Mouse (Mus musculus): ENCODE data around the gene Lrrc63. TPM values are rescaled to one million over a fixed set of nuclear protein-coding genes. Genes with fewer than 3 reads are reported as not detected.
A peak's percentile ranks its signal among the peaks of the same experiment; 100 is the strongest.
"Not testable (repeated sequence)": the region's sequence is repeated elsewhere in the genome, so short reads cannot be mapped to it uniquely, and the experiment has no call there.

The Lrrc63 gene
- total RNA-seq (2015) (0.09 and 0.11 TPM in 2 replicates), total RNA-seq (2017) (0.12 and 0.37 TPM in 2 replicates)

DNA sequence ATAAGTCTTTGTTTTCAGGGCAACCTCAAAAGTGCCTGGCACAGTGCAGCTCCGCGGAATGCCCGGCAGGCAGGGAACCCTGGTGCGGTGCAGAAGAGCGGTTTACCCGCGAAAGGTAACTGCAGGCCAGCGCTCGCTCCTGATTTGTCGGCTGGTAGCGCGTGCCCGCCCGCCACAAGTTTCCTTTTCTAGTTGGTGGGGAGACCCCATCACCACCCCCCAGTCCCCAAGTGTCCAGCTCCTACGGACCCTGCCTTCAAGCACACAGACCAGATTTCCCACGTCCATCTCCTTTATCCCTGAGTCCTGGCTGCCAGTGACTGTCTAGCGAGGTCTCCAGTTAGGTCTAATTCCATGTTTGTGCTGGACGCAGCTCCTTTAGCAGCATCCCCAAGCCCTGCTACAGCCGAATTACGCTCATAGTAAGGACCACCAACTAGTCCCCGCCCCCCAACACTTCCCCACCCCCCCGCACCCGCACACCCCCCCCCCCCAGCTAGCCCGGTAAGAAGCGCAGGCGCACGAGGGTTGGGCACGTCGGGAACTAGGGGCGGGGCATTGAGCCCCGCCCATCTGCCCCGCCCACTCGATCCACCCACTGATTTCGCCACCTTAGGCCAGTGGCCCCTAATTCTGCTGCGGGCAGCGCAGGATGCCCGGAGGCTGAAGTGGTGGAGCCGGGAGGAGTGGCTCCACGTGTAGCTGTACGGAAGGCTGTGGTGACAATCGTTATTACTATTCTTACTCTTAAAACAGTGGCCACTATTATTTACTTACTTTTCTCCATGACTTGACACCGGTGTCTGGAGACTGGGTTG, at the start of gene Lrrc63, which contains the start of gene Lcp1:
Gene Lrrc63 (minus strand): TSS at position 381 of the 818 bp plus-strand sequence.
Gene Lcp1 (plus strand): TSS at position 601 of the 818 bp plus-strand sequence.
- peak; percentile 98 for ATAC-seq (ENCODE audit: poor library complexity, severe bottlenecking)

DNA sequence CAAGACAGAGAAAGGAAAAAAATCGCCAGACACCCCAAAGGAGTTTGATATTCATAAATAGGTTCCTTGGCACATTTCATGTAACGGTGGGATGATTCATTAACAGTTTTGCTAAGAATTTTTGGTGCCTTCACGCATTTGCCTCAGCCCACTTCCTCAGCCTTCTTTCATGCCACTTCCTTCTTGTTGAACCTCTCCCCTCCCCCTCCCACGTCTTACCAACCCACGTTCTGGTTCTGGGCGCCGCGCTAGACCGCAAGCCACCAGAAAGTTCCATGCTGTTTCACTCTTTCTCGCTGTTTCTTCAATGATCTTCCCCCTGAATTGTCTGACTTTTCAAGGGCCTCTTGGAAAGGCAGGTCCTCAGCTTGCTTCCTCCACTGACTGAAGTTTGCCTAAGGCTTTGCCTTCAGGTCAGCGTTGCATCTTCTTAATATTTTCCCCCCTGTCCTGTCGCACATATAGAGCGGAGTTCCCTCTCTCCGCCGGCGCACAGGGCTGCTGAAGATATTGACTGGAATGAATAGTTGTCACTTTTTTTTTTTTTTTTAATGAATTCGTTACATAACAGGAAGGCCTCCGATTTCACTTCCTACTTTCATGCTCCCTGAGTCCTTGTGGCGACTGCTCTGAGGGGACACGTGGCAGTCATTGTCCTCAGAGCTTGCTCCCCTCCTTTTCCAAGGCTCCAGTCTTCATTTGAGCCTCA, 48.7 kb upstream of the Lrrc63 start:
- ATAC-seq (ENCODE audit: poor library complexity, severe bottlenecking) = peak; percentile 41

DNA sequence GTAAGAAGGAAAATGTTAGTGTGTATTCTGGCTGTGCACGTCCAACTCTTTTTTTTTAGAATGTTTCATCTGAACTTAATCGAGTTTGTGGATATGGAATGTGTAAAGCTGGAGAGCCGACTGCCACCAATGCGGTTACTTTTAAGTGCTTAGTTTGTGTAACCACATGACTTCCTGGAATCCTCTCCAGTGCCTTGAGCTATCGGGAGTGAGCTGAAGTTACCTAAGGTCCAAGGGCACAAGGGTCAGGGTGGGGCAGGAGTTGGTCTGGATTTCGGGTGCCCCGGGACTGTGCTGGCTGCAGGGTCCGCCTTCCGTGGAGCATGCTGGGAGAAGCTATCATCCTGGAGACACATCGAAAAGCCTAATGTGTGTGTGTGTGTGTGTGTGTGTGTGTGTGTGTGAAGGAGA, 48.1 kb upstream of the Lrrc63 start:
- 0 out of 2 replicates have a peak, but pooled peaks have one; percentile 0 for ATAC-seq (ENCODE audit: poor library complexity, severe bottlenecking)

DNA sequence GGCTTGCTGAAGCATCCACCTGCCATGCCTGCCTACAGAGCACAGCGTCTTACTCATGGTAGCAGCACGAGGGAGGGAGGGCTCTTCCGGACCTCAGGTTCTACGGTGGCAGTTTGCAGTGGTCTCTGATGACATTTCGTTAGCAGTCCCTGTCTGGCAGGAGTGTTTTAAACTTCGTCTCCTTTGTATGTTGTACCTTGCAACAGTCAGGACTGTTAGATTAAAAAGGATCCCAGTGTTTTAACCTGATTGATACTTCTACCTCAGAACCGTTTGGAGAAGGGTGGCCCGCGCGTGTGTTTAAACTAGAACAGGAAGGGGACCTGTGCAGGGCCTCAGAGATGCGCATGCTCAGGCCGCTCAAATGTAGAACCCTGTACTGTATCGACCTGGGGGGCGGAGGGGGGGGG, 47.7 kb upstream of the Lrrc63 start:
- no peak for ATAC-seq (ENCODE audit: poor library complexity, severe bottlenecking)

DNA sequence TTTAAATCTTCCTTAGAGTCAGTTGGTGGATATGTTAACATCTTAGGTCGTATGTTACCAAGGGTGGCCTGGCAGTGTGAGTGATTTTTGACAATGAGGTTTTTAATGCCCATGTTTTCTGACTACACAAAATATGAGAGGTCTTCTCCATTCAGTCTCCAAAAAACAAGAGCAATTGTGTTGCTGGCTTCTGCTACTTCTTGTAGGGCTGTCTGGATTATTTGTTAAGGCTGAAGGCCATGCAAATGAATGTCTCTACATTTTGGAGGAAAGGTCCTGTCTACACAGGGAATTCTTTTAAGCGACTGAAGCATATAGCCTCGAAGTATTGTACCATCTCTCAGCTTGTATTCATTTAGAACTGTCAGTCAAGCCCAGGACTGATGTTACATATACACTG, 46.7 kb upstream of the Lrrc63 start:
- no peak for ATAC-seq (ENCODE audit: poor library complexity, severe bottlenecking)

DNA sequence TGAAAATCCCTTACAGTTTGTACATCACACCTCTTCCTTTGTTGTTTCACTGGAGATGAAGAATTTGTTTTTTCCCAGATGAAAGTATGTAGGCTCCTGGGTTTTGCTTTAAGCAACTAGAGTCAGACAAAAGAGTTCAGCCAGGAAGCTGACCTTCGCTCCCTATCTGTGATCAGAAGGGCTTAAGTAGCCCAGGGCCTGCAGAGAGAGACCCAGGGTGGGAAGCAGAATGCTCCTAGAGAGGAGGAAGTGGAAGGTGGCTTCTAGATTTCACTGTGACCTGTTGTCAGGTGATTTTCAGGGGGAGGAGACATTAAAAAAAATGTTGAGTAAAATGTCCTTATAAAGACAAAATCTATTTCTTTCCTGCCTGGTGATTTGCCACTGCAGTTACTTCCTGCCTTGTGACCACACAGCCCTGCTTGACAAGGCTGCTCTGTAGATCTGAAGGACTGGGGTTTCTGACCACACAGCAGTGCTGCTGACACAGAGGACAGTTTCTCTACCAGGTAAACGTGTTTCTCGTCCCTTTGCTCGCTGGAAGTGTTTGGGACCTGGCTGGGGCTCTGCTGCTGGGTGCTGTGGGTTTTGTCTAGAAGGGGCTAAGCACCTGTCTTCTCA, 45.9 kb upstream of the Lrrc63 start:
- peak; percentile 40 for ATAC-seq (ENCODE audit: poor library complexity, severe bottlenecking)

DNA sequence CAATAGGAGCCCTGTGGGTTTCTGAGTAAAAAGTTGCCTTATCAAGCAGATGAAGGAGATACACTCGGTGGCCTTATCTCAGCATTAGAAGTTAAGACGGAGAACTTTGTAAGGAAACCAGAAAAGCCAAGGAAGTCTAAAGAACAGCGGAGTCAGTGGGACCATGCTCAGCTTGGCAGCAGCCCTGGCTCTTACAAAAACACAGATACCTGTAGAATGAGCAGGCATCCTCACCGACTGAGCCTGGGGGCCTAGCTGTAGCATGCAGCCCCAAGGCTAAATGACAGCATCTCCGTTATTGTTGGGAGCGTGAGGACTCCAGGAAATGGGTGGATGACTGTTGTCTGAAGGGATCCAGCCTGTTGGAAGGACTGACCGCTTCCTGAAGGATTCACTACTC, 45.1 kb upstream of the Lrrc63 start:
- ATAC-seq (ENCODE audit: poor library complexity, severe bottlenecking) = no peak

DNA sequence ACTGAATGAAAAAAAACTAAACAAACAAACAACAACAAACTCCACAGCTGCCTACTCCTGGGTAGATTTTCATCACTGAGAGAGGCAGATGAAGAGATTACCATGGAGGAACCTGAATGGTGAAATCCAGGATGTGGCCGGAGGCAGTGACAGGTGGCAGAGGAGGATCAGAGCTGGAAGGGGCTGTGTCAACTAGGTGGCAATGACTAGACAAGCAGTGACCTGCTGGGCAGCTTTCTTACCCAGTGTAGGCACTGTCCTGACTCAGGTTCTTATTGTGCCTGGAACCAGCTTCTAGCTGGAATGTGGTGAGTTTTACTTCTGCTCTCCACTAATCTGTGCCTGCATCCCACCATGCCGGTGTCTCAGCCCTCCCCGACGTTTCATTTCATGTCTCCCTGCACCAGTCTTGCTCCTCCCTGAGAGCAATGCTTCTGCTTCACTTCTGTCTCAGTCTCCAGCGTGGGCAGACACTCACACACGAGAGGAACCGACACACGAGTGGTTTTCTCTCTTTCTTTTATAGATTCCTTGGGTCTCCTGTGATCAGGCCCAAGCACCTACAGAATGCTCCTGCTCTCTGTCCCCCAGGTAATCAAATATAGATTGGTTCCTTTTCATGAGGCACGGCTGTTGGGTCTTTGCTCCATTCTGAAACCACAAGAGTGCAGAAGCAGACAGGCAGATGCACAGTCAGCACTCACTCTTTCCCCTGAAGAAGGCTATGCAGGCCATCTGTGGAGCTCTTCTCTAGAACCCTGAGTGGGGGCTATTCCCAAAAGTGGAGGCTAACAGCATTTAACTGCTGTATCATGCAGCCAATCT, 44.3 kb upstream of the Lrrc63 start:
- ATAC-seq (ENCODE audit: poor library complexity, severe bottlenecking) = peak; percentile 51

DNA sequence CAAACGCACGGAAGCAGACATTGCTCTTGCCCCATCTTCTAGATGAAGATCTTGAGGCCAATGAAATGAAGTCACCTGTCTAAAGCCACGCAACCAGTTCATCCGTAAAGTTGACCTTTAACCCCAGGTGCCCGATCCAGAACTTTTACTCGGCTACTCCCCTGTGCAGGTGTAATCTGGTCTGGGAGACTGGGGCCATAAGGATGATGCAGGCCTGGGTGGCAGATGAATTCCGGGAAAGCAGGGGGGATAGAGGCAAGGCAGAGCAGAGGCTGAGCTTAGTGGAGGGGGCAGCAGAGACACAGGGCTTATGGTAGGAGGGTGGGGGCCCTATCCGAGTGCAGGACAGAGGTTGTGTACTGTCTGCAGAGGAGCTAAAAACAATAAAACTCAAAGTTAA, 43.6 kb upstream of the Lrrc63 start:
- no peak for ATAC-seq (ENCODE audit: poor library complexity, severe bottlenecking)

DNA sequence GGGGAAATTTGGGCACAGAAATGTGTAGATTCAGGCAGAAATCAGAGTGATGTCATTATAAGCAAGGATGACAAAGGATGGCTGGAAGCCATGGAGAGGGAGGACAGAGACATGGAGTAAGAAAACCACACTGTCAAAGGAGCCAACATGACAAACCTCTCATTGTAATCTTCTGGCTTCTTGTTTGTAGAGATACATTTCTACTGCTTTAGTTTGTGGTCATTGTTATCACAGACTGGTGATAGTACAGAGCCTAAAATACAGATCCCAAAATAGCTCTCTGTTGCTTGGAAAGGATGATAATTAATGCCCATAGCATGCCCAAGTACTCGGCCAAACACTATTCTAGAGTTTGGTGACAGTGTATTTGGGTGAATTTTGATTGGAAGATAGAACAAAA, 39.9 kb upstream of the Lrrc63 start:
- ATAC-seq (ENCODE audit: poor library complexity, severe bottlenecking) = no peak

DNA sequence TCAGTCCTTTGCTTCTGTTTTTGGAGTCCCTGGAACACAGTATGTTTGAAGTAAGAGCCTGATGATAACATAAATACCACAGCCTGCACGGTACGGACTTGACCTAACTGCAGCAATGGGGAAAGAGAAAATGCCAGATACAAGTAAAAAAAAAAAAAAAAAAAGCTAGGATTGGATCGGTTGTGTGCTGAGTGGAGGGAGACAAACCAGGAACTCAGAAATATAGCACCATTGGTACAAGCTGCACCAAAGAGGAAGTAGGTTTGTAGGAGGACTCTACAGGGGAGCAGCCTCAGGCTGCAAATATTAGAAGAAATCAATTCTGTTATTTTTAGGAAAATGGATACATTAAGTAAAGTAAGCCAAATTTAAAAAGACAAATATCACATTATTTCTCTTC, 37.8 kb upstream of the Lrrc63 start:
- peak; percentile 81 for ATAC-seq (ENCODE audit: poor library complexity, severe bottlenecking)

DNA sequence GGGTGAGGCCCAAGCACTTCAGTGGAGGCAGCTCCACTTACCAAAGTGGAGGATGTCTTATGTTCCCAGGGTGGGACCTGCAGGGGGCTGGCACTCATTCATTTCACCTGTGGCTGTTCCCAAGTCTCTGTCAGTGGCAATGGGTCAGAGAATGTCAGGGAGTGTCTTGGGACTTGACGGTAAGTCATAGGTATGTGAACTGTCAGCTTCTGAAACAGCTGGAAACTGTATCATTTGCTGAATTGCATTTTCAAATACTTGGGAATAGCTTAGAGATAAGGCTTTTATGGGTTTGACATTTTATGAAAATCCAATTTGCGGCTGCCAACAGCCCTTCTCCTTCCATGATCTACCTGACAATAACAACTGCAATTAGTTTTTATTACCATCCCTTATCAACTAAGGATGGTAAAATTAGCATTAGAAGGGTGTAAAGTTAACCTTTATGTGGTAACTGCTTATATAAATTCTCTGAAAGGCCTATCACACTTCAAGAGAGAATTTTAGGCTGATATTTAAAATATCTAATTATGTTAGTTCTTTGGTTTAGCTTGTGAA, 35.0 kb upstream of the Lrrc63 start:
- ATAC-seq (ENCODE audit: poor library complexity, severe bottlenecking) = no peak

DNA sequence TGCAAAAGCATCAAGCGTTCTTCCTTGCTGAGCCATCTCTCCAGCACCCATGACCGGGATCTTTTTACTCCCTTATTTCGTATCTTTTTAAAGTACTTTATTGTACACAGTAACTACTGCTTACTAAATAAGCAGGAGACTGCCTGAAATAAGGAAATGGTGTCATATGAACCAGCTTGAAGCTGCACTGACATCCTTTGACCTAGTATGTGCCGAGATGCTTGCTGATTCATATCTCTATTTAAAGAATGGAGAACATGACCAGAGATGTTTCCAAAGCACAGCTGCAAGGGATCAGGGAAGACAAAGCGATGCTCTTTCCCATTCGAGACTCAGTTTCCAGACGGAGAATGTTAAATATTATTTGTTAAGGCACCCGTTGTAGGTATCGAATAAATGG, 33.7 kb upstream of the Lrrc63 start:
- peak; percentile 35; the same call in 1 of the 2 replicates for ATAC-seq (ENCODE audit: poor library complexity, severe bottlenecking)

DNA sequence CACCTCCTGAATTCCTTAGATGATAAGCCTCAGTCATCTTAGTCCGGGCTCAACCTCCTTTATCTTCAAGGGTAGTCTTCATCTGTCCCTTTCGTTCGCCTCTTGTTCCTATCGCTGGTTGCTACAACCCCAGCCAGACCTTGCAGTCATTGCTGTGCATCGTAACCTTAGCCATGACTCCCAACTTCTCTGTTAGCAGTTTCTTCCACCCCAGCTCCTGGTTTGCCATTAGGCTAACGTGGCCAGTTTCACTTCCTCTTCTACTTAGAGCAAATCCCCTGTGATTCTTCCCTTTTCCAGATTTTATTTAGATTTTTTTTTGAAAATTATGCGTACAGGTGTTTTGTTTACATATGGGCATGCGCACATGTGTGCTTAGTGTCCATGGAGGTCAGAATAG, 33.2 kb upstream of the Lrrc63 start:
- ATAC-seq (ENCODE audit: poor library complexity, severe bottlenecking) = peak; percentile 84

DNA sequence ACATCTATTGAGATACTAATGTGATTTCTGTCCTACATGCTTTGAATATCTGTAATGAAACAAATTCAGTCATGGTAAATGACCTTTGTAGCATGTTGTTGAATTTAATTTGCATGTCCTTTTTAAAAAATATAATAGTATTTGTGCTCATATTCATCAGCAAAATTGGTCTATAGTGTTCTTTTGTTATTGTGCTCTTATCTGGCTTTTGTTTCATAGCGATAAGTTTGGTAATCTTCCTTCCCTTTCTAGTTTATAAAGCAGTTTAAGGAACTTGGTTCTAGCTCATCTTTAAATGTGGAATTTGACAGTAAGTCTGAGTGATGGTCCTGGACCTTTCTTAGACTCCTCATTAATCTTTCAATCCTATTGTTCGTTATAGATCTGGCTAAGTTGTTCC, 28.7 kb upstream of the Lrrc63 start:
- ATAC-seq (ENCODE audit: poor library complexity, severe bottlenecking) = no peak

DNA sequence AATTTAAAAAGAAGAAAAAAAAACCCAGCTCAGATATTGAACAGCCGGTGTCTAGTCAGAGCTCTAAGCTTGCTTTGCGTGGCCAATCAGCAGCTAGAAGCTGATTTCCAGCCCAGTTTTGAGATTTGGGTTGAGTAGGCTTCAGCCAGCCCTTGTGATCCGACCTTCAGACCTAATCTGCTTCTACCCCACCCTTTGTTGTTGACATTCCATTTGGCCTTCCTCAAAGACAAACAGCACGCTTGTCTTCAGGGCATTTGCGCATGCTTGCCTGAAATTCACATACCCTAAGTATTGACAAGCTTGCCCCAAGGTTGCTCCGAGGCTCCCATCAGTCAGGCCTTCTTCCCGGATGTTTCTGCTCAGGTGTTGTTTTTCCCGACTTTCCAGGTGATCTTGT, 23.8 kb upstream of the Lrrc63 start:
- no peak for ATAC-seq (ENCODE audit: poor library complexity, severe bottlenecking)

DNA sequence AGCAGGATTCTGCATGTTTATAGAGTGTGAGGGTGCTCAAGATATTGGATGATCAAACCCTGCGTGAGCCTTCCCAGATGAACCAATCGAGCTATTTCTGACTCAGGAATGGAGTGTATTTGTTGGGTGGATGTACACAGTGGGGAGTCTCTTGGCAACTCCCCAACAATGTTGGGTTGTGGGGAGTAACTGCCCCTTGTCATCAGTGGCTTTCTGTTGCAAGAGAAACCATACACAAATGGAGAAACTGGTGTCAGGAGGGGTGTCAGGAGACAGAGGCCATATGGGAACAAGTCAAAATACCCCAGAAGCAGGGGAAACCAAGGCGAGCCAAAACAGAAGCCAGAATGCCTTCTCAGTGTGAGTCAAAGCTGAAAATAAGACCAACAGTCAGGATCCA, 20.5 kb upstream of the Lrrc63 start:
- peak; percentile 21; the same call in 1 of the 2 replicates for ATAC-seq (ENCODE audit: poor library complexity, severe bottlenecking)

DNA sequence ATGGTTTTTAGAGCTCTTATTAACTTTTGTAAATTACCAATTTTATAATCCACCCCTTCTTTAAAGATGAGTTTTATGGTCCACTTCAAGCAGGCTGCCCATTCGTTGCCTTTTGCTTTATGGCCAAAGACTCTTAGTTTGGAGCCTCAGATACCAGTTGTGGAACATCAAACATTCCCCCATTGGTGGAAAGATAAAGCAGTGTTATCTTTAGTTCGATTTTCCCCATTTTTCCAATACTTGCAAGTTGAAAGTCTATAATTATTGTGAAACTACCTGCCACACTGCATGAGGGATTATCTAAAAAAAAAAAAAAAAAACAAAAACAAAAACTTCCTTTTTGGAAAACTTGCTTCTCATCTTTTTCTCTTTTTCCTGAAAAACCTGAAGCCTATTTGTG, 20.0 kb upstream of the Lrrc63 start:
- no peak for ATAC-seq (ENCODE audit: poor library complexity, severe bottlenecking)

DNA sequence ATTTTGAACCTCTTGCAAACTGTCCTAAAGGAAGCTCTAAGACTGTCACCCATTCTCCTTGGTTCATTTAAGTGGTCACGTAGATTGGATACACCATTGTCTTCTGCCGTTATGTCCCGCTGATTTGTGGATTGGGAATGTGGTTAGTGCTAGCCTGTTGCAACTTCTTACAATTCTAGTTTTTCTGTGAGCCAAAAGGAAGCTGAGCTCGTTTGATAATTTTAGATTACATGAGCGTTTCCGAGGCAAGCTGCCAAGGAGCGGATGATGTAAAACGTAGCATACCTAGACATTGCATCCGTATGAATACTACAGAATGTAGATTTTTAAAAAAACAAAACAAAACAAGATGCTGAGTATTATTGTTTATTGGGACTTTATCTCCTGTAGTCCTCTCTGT, 17.5 kb upstream of the Lrrc63 start:
- peak; percentile 43; the same call in 1 of the 2 replicates for ATAC-seq (ENCODE audit: poor library complexity, severe bottlenecking)

DNA sequence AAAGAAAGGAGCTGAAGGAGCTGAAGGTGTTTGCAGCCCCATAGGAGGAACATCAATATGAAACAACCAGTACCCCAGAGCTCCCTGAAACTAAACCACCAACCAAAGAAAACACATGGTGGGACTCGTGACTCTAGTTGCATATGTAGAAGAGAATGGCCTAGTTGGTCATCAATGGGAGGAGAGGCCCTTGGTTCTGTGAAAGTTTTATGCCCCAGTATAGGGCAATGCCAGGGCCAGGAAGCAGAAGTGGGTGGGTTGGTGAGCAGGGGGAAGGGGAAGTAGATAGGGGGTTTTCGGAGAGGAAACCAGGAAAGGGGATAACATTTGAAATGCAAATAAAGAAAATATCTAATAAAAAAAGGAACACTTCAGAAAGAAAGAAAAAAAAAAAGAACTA, 17.0 kb upstream of the Lrrc63 start:
- not testable (repeated sequence) for ATAC-seq (ENCODE audit: poor library complexity, severe bottlenecking)
